Mouse (Mus musculus) CH12.LX (cell line): ENCODE measurements around the gene Sh3rf1.

ENCODE experiments used
- CTCF ChIP-seq, 2 experiments: IDR thresholded peaks in 1 of 2; conservative IDR thresholded peaks in 1 of 2; 2 replicates each; pipeline ENCODE4 v1.5.1; 2011 to 2012; ENCODE audit warnings: low read depth in 2 of 2, low read length in 2 of 2, improper control_type of control experiment in 1 of 2, inconsistent platforms in 1 of 2, mild to moderate bottlenecking in 1 of 2, moderate library complexity in 1 of 2
- PAX5 ChIP-seq: IDR thresholded peaks from 2 replicates; pipeline ENCODE4 v1.6.1; 2012; ENCODE audit warnings: low read length, inconsistent platforms, mixed read lengths
- ZKSCAN1 ChIP-seq: IDR thresholded peaks from 2 replicates; pipeline ENCODE4 v1.6.1; 2012; ENCODE audit warnings: low read depth, inconsistent platforms, low read length, improper control_type of control experiment, borderline replicate concordance

DNA sequence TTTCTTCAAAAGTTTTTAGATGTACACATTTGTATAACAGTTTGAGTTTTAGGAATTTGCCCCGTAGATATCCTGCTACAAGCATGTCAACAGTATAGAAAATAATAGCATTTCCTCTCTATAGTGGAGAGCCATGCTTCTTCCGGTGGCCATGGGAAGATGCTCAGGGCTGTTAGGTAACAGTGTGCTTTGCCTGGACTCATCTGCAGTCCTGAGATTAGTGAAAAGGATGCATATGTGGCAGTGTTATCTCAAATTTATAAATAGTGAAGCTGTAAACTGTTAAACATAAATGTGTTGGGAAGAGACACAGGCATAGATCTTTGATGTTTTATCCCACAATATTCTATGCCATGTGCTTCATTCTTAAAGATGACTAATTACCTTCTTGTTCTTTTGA lies 120.8 kb downstream of the Sh3rf1 start:
- TF ChIP-seq CTCF (conservative IDR thresholded peaks at IDR 0.05 in 1 of 2, IDR thresholded peaks at IDR 0.05 in 1 of 2; ENCODE audit: low read depth in 2 of 2, low read length in 2 of 2) (no peak), ZKSCAN1 (no peak), PAX5 (no peak)
